Mouse (Mus musculus) G1E (cell line): ENCODE results near the gene Gng3. TPM values are rescaled to one million over a fixed set of nuclear protein-coding genes. Genes with fewer than 3 reads are reported as not detected.

Experiments used
- ATAC-seq: 2 replicates; pipeline ENCODE4 v1.8.0; 2016; ENCODE audit warnings: mild to moderate bottlenecking; ENCODE audit not compliant: insufficient number of reproducible peaks, poor library complexity, low FRiP score, severe bottlenecking; ENCODE audit errors: extremely low read depth
- DNase-seq: peaks from one replicate; pipeline ENCODE4 v3.0.0; 2012; ENCODE audit warnings: low spot score
- H3K27me3 ChIP-seq: 2 replicates; pipeline ENCODE4 v1.6.1; 2012; ENCODE audit warnings: mild to moderate bottlenecking, low read length, inconsistent platforms; ENCODE audit not compliant: insufficient read depth
- H3K36me3 ChIP-seq: replicated peaks from 2 replicates; pipeline ENCODE3; 2012; ENCODE audit warnings: mild to moderate bottlenecking, inconsistent platforms
- H3K4me1 ChIP-seq: 2 replicates; pipeline ENCODE4 v1.6.1; 2012; ENCODE audit warnings: low read depth, low read length, inconsistent platforms, mixed read lengths; ENCODE audit not compliant: insufficient read depth
- H3K4me3 ChIP-seq: 2 replicates; pipeline ENCODE4 v1.5.1; 2012; ENCODE audit warnings: low read depth, mild to moderate bottlenecking, inconsistent platforms, low read length, moderate library complexity, mixed read lengths
- H3K9me3 ChIP-seq: replicated peaks from 2 replicates; pipeline ENCODE4 v1.6.1; 2012; ENCODE audit warnings: inconsistent platforms
- CTCF ChIP-seq: IDR thresholded peaks from 2 replicates; pipeline ENCODE4 v1.5.1; 2012; ENCODE audit warnings: low read depth, low read length, inconsistent platforms, mixed read lengths
- GATA1 ChIP-seq: IDR thresholded peaks from 2 replicates; pipeline ENCODE4 v1.6.1; 2012; ENCODE audit warnings: borderline replicate concordance, low read length, inconsistent platforms, mixed read lengths
- GATA2 ChIP-seq: IDR thresholded peaks from 2 replicates; pipeline ENCODE4 v1.6.1; 2012; ENCODE audit warnings: low read depth, low read length, inconsistent platforms, borderline replicate concordance
- POLR2AphosphoS5 ChIP-seq: IDR thresholded peaks from 2 replicates; pipeline ENCODE4 v1.6.1; 2012; ENCODE audit warnings: low read depth, low read length, inconsistent platforms; ENCODE audit not compliant: insufficient replicate concordance
- TAL1 ChIP-seq: conservative IDR thresholded peaks from 2 replicates; pipeline ENCODE4 v1.6.1; 2012; ENCODE audit warnings: low read depth, low read length, inconsistent platforms, mixed read lengths
- polyA plus RNA-seq: library from polyadenylated mRNA; stranded (reverse); fragments of >175 nt; gene quantifications from 2 replicates; pipeline ENCODE4 v1.2.3, GENCODE M21; 2012
- total RNA-seq, 2 experiments: library from RNA; stranded (forward) in 1 of 2; stranded (reverse) in 1 of 2; fragments of 200-1000 nt in 1 of 2; fragments of >200 nt in 1 of 2; fragmentation: Nextera tagmentation in 1 of 2; gene quantifications; 2 replicates each; pipeline ENCODE4 v1.2.3; 2014 to 2017

The Gng3 gene
- total and polyA plus RNA-seq, 3 experiments, result 0.11 TPM; not detected in 2

- Histone ChIP-seq H3K36me3 (no peaks in the 10 kb centered on the region), H3K9me3 (no peaks in the 10 kb centered on the region), H3K27me3 (peaks cover 3% of the 10 kb centered on the region), H3K4me3 (no peak overlapping the region), H3K4me1 (no peaks in the 10 kb centered on the region)
- ATAC-seq (no peak), DNase-seq (no peak)
- no peak; the same call in 1 of the 2 replicates for TF ChIP-seq CTCF
- no peak for TF ChIP-seq GATA1
- TF ChIP-seq GATA2, result no peak
Measured at GRCm38 (mm10) chr19:8859018-8859417, 20.0 kb upstream of the Gng3 start.

GRCm38 (mm10) chr19:8857689-8858088, 18.7 kb upstream of the Gng3 start:
- ATAC-seq (no peak), DNase-seq (no peak)
- Histone ChIP-seq H3K36me3 (no peaks in the 10 kb centered on the region), H3K9me3 (no peaks in the 10 kb centered on the region), H3K4me1 (no peaks in the 10 kb centered on the region), H3K4me3 (no peak overlapping the region), H3K27me3 (peaks cover 3% of the 10 kb centered on the region)
- TF ChIP-seq POLR2AphosphoS5 (no peak), CTCF (peak; percentile 28; the same call in 1 of the 2 replicates)

- H3K36me3 ChIP-seq, result peaks cover 13% of the 10 kb centered on the region
- no peak for DNase-seq
- TF ChIP-seq POLR2AphosphoS5 (no peak), CTCF (no peak), TAL1 (no peak), GATA2 (no peak), GATA1 (no peak)
- H3K27me3 ChIP-seq, result peaks cover 12% of the 10 kb centered on the region
- H3K4me1 ChIP-seq, result 0 out of 2 replicates have a peak, but pooled peaks cover 3% of the 10 kb centered on the region
- H3K4me3 ChIP-seq, result no peak overlapping the region
- no peak for ATAC-seq
- no peaks in the 10 kb centered on the region for H3K9me3 ChIP-seq
Measured at GRCm38 (mm10) chr19:8853117-8853516, 14.1 kb upstream of the Gng3 start.

GRCm38 (mm10) chr19:8852236-8852928, 13.4 kb upstream of the Gng3 start:
- Histone ChIP-seq H3K9me3 (no peaks in the 10 kb centered on the region), H3K36me3 (peaks cover 20% of the 10 kb centered on the region), H3K4me3 (no peak overlapping the region), H3K27me3 (peaks cover 12% of the 10 kb centered on the region), H3K4me1 (0 out of 2 replicates have a peak, but pooled peaks cover 3% of the 10 kb centered on the region)
- ATAC-seq (no peak), DNase-seq (no peak)
- TF ChIP-seq TAL1 (no peak), GATA2 (no peak)

GRCm38 (mm10) chr19:8851639-8852038, 12.6 kb upstream of the Gng3 start:
- Histone ChIP-seq H3K4me1 (peaks cover 7% of the 10 kb centered on the region; the same call in 1 of the 2 replicates), H3K27me3 (peaks cover 12% of the 10 kb centered on the region), H3K36me3 (peaks cover 28% of the 10 kb centered on the region), H3K4me3 (no peak overlapping the region), H3K9me3 (no peaks in the 10 kb centered on the region)
- no peak for ATAC-seq
- TF ChIP-seq GATA2, result no peak
- no peak for TF ChIP-seq GATA1
- no peak for TF ChIP-seq POLR2AphosphoS5
- no peak for TF ChIP-seq TAL1
- no peak for TF ChIP-seq CTCF
- DNase-seq, result no peak

GRCm38 (mm10) chr19:8850402-8850901, 11.5 kb upstream of the Gng3 start, which contains the start of gene Lrrn4cl:
TSS of gene Lrrn4cl (plus strand) at chr19:8850768.
- no peaks in the 10 kb centered on the region for H3K9me3 ChIP-seq
- H3K4me3 ChIP-seq, result no peak within 1 kb of the TSS
- DNase-seq, result no peak
- H3K36me3 ChIP-seq, result peaks cover 40% of the 10 kb centered on the region
- H3K4me1 ChIP-seq, result peaks cover 7% of the 10 kb centered on the region; the same call in 1 of the 2 replicates
- no peak for ATAC-seq
- peaks cover 12% of the 10 kb centered on the region for H3K27me3 ChIP-seq
- TF ChIP-seq TAL1 (no peak), CTCF (no peak), GATA2 (no peak), GATA1 (no peak), POLR2AphosphoS5 (no peak)

GRCm38 (mm10) chr19:8848356-8848755, 9.4 kb upstream of the Gng3 start:
- ATAC-seq (no peak), DNase-seq (no peak)
- H3K27me3 ChIP-seq, result peaks cover 10% of the 10 kb centered on the region
- H3K4me3 ChIP-seq, result no peak overlapping the region
- H3K9me3 ChIP-seq, result no peaks in the 10 kb centered on the region
- H3K36me3 ChIP-seq, result peaks cover 59% of the 10 kb centered on the region
- TF ChIP-seq POLR2AphosphoS5, result no peak
- TF ChIP-seq GATA1, result no peak
- no peak for TF ChIP-seq TAL1
- TF ChIP-seq GATA2, result no peak
- no peak for TF ChIP-seq CTCF
- peaks cover 7% of the 10 kb centered on the region; the same call in 1 of the 2 replicates for H3K4me1 ChIP-seq
